Mouse (Mus musculus) G1E-ER4 (cell line): Measurements from ENCODE around the gene Gm8300. TPM values are rescaled to one million over a fixed set of nuclear protein-coding genes. Genes with fewer than 3 reads are reported as not detected.
"Not testable (repeated sequence)": the region's sequence is repeated elsewhere in the genome, so short reads cannot be mapped to it uniquely, and the experiment has no call there.

ENCODE experiments used
- GATA1 ChIP-seq: IDR thresholded peaks from one replicate; pipeline ENCODE4 v1.8.0; 2012; ENCODE audit warnings: low read length, inconsistent platforms
- polyA plus RNA-seq: library from polyadenylated mRNA; stranded (reverse); fragments of >175 nt; gene quantifications from 2 replicates; pipeline ENCODE4 v1.2.3, GENCODE M21; 2012

The Gm8300 gene
- not detected in 2 replicates for polyA plus RNA-seq

- not testable (repeated sequence) for TF ChIP-seq GATA1
These were observed at the start of gene Gm8300 for GRCm38 (mm10) chr12:87514016-87514415. TSS of gene Gm8300 (plus strand) at chr12:87514316.

DNA sequence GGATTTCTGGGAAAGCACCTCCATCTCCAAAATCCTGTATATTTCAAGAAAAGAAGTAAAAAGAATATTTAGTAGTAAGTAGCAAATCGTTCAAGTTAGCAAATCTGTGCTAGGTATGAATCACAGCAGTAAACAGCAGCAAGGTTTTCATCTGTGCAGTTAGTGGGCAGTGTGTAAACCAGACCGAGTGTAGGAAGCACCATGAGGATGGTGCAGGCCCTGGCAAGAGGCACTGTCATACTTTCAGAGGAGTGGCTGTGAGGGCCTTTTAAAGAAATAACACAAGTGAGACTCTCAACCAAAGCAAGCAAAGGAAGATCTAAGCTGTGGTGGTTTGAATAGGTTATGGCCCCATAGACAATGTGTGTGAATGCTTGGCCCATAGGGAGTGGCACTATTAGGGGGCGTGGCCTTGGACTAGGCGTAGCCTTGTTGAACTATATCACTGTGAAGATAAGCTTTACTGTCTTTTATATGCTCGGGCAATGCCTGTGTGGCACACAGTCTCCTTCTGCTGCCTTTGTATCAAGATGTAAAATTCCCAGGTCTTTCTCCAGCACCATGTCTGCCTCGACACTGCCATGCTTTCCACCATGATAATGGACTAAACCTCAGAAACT is 49.3 kb upstream of the Gm8300 start:
- no peak for TF ChIP-seq GATA1

DNA sequence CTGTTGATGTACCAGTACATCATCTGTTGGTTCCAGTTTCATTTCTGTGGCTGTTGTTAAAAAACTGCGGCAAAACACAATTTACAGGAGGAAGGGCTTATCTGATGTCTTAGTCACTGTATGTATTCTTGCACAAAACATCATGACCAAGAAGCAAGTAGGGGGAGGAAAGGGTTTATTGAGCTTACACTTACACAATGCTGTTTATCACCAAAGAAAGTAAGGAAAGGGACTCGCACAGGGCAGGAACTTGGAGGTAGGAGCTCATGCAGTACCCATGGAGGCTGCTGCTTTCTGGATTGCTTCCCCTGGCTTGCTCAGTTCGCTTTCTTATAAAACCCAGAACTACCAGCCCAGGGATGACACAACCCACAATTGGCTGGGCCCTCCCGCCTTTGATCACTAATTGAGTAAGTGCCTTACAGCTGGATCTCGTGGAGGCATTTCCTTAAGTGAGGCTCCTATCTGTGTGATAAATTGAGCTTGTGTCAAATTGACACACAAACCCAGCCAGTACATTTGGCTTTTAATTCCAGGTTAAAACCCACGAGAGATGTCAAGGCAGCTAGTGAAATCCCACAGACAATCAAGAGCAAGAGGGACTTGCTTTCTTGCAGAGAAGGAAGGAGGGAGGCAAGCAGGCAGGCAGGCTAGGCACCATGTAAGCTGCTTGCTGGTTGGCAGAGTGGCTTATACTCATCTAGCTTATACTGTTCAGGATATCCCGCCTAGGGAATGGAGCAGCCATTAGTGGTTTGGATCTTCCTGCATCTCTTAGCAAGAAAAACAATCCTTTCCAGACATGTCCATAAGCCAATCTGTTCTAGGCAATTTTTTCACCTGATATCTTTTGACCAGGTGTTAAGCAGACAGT is 43.6 kb upstream of the Gm8300 start:
- TF ChIP-seq GATA1 = no peak

DNA sequence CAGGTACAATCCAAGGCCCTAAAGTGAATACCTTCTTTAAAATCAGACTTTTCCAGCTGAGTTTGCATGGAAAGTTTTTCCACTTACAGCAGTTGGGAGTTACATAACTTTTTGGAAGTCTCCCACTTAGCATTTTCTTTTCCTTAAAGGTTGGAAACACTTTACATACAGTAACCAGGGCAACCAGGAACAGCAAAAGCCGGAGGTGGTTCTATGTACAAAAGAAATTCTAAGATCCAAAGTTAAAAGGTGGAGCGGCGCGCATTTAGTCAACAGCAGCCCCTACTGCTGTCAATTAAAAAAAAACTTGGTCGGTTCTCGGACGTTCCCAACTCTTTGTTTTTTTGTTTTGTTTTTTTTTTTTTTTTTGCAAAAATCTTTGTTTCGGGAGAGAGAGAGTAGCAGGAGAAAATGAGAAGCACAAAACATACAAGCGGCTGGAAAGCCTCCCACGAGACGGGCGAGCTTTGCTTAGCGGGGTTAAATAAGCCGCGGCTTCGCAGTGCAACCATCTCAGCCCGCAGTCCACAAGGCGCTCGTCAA is 42.6 kb upstream of the Gm8300 start:
- no peak for TF ChIP-seq GATA1

DNA sequence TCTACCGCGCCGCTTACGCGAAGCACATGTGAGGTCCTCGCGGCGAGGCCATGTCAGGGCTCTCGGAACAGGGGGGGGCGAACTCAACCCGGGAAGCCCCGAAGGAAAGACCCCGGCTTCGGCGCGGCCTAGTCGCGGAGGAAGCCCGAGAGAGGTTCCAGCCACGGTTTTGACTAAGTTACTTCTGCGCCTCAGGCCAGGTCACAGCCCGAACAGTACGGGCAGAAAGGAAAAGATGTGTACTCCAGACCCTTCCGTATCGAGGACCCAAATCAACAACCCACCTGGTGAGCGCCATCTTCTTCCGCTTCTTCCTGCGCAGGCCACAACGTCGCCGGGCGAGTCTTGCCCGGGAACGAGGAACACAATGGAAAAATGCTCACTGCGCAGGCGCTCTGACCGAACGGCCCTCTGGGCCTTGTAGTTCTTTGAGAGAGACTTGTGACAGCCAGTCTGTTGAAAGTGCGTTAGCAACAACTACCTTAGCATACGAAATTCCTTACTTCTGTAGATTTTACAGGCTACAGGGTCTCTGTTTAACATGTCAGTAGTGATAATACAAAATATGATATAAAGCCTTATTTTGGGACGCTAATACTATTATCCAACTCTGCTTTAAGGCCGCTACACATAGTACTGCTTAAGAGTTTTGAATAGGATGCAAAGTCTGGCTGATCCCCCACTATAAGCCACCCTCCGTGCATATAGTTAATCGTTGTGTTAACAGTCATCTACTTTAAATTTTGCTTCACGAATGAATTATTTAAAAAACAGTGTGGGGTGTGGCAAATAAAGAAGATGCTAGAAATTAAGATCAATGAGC is 41.9 kb upstream of the Gm8300 start, which contains the start of gene Snw1:
TSS of gene Snw1 (minus strand) at position 311 of the 823 bp plus-strand sequence.
- no peak for TF ChIP-seq GATA1

DNA sequence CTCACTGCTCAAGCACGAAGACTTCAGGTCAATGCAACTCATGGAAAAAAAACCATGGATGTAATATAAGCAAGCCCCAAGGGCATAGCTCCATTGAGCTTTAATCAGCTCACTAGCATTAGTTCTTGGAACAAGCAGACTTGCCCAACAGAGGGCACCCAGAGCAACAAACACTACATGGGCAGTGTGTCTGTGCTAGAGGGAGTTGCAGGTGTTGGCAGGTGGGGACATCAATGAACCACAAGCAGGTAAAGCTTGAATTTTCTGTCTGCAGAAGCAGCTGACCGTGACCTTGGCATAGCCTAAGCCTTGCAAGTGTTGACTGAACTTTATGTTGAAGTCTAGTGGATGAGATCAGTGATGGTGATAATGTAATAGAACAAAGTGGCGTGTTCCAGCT is 39.4 kb upstream of the Gm8300 start:
- no peak for TF ChIP-seq GATA1

DNA sequence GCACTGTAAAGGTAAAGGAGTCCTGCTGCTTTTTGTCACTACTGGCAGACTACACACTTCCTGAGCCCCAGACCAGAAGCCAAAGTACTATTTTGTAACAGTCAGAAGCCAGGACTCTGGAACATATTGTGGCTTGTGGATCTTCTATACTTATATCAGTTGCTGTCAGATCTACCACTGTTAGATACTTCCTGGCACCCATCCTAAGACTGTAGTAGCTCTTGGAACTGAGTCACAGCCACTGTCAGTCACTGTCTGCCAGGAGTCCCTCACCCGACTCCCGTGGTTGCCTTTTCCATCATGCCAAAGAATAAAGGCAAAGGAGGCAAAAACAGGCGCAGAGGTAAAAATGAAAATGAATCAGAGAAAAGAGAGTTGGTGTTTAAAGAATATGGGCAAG is 19.7 kb upstream of the Gm8300 start, which contains the start of gene Gm5788:
TSS of gene Gm5788 (plus strand) at position 301 of the 400 bp plus-strand sequence.
- not testable (repeated sequence) for TF ChIP-seq GATA1

DNA sequence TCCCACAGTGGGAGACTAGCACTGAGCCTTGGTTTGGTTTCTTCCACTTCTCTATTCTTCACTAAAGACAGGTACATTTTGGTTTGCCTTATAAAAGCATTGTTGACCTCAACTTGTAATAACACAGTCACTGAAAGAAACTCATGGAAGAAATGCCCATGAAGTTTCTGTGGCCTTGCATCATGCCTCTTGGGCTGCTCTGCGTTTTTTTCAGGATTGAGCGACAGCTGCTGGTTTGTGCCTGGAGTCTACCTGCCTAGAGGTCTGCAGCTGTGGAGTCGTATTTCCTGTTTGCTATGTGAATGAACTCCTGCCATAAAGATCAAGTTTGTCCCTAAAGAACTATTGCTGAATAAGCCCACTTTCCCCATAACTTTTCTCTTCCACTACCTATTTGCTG is 29.8 kb downstream of the Gm8300 start:
- no peak for TF ChIP-seq GATA1

Other genes with a start within 250 kb of the Gm8300 start
- 0.40 and 0.55 TPM in 2 replicates for gene Vipas39, start 248.1 kb upstream of the Gm8300 start, polyA plus RNA-seq
- 209 and 244 TPM in 2 replicates for gene Ahsa1, start 247.8 kb upstream of the Gm8300 start, polyA plus RNA-seq
- not detected in 2 replicates for gene Ism2, start 214.6 kb upstream of the Gm8300 start, polyA plus RNA-seq
- gene Sptlc2, start 126.0 kb upstream of the Gm8300 start, polyA plus RNA-seq = 20.7 and 28.7 TPM in 2 replicates
- 2.3 and 3.9 TPM in 2 replicates for gene Slirp, start 70.4 kb upstream of the Gm8300 start, polyA plus RNA-seq
- gene Alkbh1, start 70.3 kb upstream of the Gm8300 start, polyA plus RNA-seq = 26.5 and 30.5 TPM in 2 replicates
- gene Snw1, start 42.0 kb upstream of the Gm8300 start, polyA plus RNA-seq = 15.8 and 15.9 TPM in 2 replicates
- not detected in 2 replicates for gene Gm5788, start 19.6 kb upstream of the Gm8300 start, polyA plus RNA-seq
- gene Oog1, start 88.4 kb downstream of the Gm8300 start, polyA plus RNA-seq = not detected in 2 replicates
- gene Gm4027, start 104.6 kb downstream of the Gm8300 start, polyA plus RNA-seq = not detected in 2 replicates
- not detected in 2 replicates for gene Gm16381, start 130.3 kb downstream of the Gm8300 start, polyA plus RNA-seq